Mouse (Mus musculus) liver, postnatal 0 days (tissue): ENCODE results near the gene Gamt.

Experiments used
- CTCF ChIP-seq: sonication (generic); IDR thresholded peaks from 2 replicates; pipeline ENCODE4 v1.5.1; 2016; ENCODE audit warnings: antibody characterized with exemption, low read depth
- EP300 ChIP-seq: IDR thresholded peaks from 2 replicates; pipeline ENCODE4 v1.6.1; 2016; ENCODE audit warnings: antibody characterized with exemption, low read depth, mild to moderate bottlenecking

- TF ChIP-seq CTCF: no peak
- TF ChIP-seq EP300: no peak
Observed at GRCm38 (mm10) chr10:80296824-80297223, 36.0 kb upstream of the Gamt start.
